Mouse (Mus musculus): ENCODE data around the gene Mettl7a3. TPM values are rescaled to one million over a fixed set of nuclear protein-coding genes. Genes with fewer than 3 reads are reported as not detected.
"Not testable (repeated sequence)": the region's sequence is repeated elsewhere in the genome, so short reads cannot be mapped to it uniquely, and the experiment has no call there.

The Mettl7a3 gene
- polyA plus RNA-seq, 1 experiment from 2014 or later, result 0.43 TPM

DNA sequence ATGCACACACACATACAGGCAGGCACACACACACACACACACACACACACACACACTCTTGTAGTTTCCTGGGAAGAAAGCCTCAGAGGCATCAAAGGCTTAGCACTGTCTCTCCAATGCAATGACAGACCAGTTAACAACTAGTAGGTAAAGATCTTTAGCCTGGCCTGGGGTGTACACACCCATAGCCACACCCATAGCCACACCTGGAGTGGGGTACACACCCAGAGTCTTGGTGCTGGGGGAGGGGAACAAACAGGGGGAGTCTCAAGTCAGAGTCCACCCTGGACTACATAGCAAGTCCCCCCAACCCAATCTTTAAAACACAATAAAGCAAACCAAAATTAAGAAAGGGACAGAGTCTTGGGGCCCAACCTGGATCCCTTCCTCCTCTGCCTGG is 2.6 kb downstream of the Mettl7a3 start:
- H3K4me2 ChIP-seq (ENCODE audit: low read depth, low read length); H3K9ac ChIP-seq (ENCODE audit: low read depth, low read length); H3K4me3 ChIP-seq (ENCODE audit: low read depth, low read length); H3K27ac ChIP-seq (replicated peaks; ENCODE audit: low read depth, low read length); H3K36me3 ChIP-seq (ENCODE audit: control insufficient read depth, insufficient read depth, low read length); H3K4me1 ChIP-seq (ENCODE audit: control insufficient read depth, insufficient read depth, low read length); H3K9me3 ChIP-seq (ENCODE audit: control insufficient read depth, low read length); DNase-seq (ENCODE audit: low spot score); H3K27me3 ChIP-seq (replicated peaks; ENCODE audit: control insufficient read depth, insufficient read depth, low read length); ATAC-seq (ENCODE audit: low read depth): not testable (repeated sequence)

DNA sequence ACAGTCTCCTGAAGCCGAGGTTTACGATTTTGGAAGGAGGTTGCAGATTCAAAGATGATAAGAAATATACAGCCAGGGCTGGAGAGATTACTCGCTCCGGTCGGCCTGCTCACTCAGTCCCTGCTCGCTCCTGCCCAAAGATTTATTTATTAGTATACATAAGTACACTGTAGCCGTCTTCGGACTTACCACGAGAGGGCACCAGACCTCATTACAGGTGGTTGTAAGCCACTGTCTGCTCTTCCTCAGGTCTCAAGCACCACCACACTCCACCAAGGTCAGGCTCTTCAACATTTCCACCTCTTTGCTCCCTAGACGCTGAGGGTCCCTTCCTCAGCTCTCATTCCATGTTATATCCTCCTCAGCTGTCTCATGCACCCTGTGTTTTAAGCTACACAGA is 3.1 kb downstream of the Mettl7a3 start:
- not testable (repeated sequence) for H3K4me1 ChIP-seq (ENCODE audit: control insufficient read depth, insufficient read depth, low read length); H3K36me3 ChIP-seq (ENCODE audit: control insufficient read depth, insufficient read depth, low read length); H3K27me3 ChIP-seq (replicated peaks; ENCODE audit: control insufficient read depth, insufficient read depth, low read length); ATAC-seq (ENCODE audit: low read depth); H3K9me3 ChIP-seq (ENCODE audit: control insufficient read depth, low read length); H3K4me3 ChIP-seq (ENCODE audit: low read depth, low read length); H3K4me2 ChIP-seq (ENCODE audit: low read depth, low read length); H3K27ac ChIP-seq (replicated peaks; ENCODE audit: low read depth, low read length); H3K9ac ChIP-seq (ENCODE audit: low read depth, low read length)
- DNase-seq (ENCODE audit: low spot score), result peak; percentile 39
- WGBS, result 44% methylated on average over 10 of the region's 10 CpGs

DNA sequence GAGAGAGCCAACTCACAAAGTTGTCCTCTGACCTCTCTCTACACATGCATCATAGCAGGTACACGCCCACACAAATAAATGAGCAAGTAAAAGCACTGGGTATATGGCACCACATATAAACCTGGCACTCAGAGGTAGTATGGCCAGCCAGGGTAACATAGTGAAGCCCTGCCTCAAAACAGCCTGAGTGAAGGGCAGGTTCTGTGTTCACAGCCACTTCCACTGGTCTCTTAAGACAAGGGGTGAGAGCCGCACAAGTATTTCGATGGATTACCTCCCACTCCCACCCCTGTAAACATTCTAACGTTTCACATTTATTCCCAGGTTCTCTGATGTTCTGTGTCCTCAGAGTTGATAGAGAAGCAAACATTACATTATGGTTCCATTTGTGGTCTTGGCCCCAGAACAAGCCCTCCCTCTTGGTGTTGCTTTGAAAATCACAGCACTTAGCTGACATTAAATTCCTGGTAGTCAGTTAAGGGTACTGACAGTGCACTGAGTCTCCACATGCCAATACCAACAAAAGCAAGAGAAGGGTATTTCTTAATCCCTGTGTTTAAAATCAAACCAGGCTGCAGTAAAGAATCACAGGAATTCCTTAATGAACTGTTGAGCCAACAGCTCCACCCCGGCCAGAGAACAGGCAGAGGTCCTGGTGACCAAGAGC is 6.7 kb downstream of the Mettl7a3 start:
- H3K9ac ChIP-seq (ENCODE audit: low read depth, low read length); ATAC-seq (ENCODE audit: low read depth); H3K36me3 ChIP-seq (ENCODE audit: control insufficient read depth, insufficient read depth, low read length); H3K27ac ChIP-seq (replicated peaks; ENCODE audit: low read depth, low read length); H3K4me1 ChIP-seq (ENCODE audit: control insufficient read depth, insufficient read depth, low read length); H3K4me2 ChIP-seq (ENCODE audit: low read depth, low read length); H3K9me3 ChIP-seq (ENCODE audit: control insufficient read depth, low read length); H3K4me3 ChIP-seq (ENCODE audit: low read depth, low read length); H3K27me3 ChIP-seq (replicated peaks; ENCODE audit: control insufficient read depth, insufficient read depth, low read length): not testable (repeated sequence)
- peak; percentile 22 for DNase-seq (ENCODE audit: low spot score)
- WGBS, result 52% methylated on average over 4 of the region's 5 CpGs

DNA sequence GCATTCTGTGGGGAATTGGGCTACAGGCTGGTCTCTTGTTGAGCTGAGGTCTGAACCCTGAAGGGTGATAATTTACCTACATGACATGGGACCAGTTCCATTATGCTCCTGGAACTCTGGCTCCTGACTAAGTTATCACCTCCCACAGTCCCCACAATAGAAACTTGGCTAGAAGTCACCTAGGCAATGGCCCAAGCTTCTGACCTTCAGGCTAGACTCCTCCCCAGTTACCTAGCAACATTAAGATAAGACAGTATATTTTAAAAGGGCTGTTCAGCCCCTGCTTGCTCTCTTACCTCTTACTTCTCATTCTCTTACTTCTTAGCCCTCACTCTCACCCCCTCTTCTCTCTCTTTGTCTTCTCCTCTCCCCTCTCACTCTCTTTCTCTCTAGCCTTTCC is 10.8 kb downstream of the Mettl7a3 start:
- Histone ChIP-seq H3K4me1 (ENCODE audit: control insufficient read depth, insufficient read depth, low read length) (no peaks in the 10 kb centered on the region), H3K9ac (ENCODE audit: low read depth, low read length) (no peak overlapping the region), H3K9me3 (ENCODE audit: control insufficient read depth, low read length) (no peaks in the 10 kb centered on the region), H3K27ac (replicated peaks; ENCODE audit: low read depth, low read length) (no peak overlapping the region), H3K4me2 (ENCODE audit: low read depth, low read length) (no peak overlapping the region), H3K27me3 (replicated peaks; ENCODE audit: control insufficient read depth, insufficient read depth, low read length) (no peaks in the 10 kb centered on the region), H3K4me3 (ENCODE audit: low read depth, low read length) (no peak overlapping the region), H3K36me3 (ENCODE audit: control insufficient read depth, insufficient read depth, low read length) (no peaks in the 10 kb centered on the region)
- DNase-seq (ENCODE audit: low spot score), result no peak
- ATAC-seq (ENCODE audit: low read depth), result no peak

DNA sequence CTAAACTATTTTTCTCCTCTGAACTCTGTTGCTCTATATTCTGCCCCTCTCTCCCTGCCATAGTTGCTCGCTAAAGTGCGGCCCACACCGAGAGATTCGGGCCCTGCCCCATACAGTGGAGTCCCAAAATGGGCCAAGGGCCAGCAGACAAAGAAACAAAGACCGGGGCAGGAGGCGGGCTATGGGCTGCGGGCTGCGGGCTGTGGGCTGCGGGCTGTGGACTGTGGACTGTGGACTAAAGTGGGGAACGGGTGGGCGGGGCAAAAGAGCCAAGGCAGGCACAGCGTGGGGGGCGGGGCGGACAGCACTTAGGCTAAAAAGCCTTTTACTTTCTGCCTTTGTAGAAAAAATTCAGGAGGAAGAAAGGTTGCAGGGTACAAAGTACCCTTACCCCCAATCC is 12.0 kb downstream of the Mettl7a3 start:
- Histone ChIP-seq H3K9ac (ENCODE audit: low read depth, low read length) (no peak overlapping the region), H3K4me1 (ENCODE audit: control insufficient read depth, insufficient read depth, low read length) (no peaks in the 10 kb centered on the region), H3K27ac (replicated peaks; ENCODE audit: low read depth, low read length) (peak overlapping the region; percentile 50; the same call in 1 of the 2 replicates), H3K9me3 (ENCODE audit: control insufficient read depth, low read length) (no peaks in the 10 kb centered on the region), H3K4me2 (ENCODE audit: low read depth, low read length) (no peak overlapping the region), H3K27me3 (replicated peaks; ENCODE audit: control insufficient read depth, insufficient read depth, low read length) (no peaks in the 10 kb centered on the region), H3K4me3 (ENCODE audit: low read depth, low read length) (no peak overlapping the region), H3K36me3 (ENCODE audit: control insufficient read depth, insufficient read depth, low read length) (no peaks in the 10 kb centered on the region)
- 69% methylated on average over 14 of the region's 14 CpGs for WGBS
- DNase-seq (ENCODE audit: low spot score) (peak; percentile 22), ATAC-seq (ENCODE audit: low read depth) (peak; percentile 55; the same call in 1 of the 2 replicates)

DNA sequence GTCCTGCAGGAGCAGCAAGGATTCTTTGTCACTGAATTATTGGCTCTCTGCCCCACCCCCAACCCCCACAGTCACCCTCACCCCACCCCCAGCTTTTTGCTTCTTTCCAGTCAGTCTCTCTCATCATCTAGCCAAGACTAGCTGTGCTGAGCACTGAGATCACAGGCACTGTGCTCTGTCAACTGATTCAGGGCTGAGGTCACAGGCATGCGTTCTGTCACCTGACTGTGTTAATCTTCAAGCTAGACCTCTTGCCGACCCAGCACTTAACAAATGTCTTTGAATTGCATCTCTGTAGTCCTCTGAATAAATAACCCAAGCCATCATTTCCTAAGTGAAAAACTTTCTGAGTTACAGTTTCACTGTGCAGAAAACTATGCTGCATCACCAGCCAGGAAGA is 14.8 kb downstream of the Mettl7a3 start:
- no peak overlapping the region for H3K27ac ChIP-seq (replicated peaks; ENCODE audit: low read depth, low read length)
- H3K4me1 ChIP-seq (ENCODE audit: control insufficient read depth, insufficient read depth, low read length), result no peaks in the 10 kb centered on the region
- no peak overlapping the region for H3K9ac ChIP-seq (ENCODE audit: low read depth, low read length)
- no peaks in the 10 kb centered on the region for H3K9me3 ChIP-seq (ENCODE audit: control insufficient read depth, low read length)
- 41% methylated on average over 2 of the region's 2 CpGs for WGBS
- ATAC-seq (ENCODE audit: low read depth) (no peak), DNase-seq (ENCODE audit: low spot score) (no peak)
- H3K4me2 ChIP-seq (ENCODE audit: low read depth, low read length), result no peak overlapping the region
- no peak overlapping the region for H3K4me3 ChIP-seq (ENCODE audit: low read depth, low read length)
- no peaks in the 10 kb centered on the region for H3K36me3 ChIP-seq (ENCODE audit: control insufficient read depth, insufficient read depth, low read length)
- H3K27me3 ChIP-seq (replicated peaks; ENCODE audit: control insufficient read depth, insufficient read depth, low read length), result no peaks in the 10 kb centered on the region

DNA sequence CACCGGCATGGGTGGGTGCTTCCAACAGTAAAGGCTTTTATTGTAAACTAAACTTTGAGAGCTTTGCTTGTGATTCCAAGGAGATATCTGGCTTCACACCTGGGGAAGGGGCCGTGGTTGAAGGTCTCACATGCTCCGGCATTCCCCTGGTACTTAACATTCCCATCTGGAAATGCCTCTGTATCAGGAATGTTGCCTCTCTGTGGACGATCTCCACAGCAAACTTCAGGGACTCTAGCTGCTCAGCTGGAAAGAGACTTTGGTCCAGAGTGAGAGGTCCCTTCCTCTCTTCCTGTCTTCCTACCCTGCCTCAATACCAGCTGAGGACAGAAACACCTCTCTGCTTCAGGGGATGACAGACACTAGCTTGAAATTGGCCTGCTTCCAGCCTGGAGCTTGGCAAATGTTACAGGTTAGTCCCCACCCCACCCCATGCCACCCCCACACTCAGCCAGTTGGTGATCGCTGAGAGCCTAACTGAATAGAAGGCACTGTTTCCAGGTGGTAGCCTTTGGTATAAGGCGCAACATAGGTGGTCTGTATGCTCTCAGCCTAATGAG is 16.9 kb downstream of the Mettl7a3 start:
- no peak overlapping the region for H3K9ac ChIP-seq (ENCODE audit: low read depth, low read length)
- no peaks in the 10 kb centered on the region for H3K9me3 ChIP-seq (ENCODE audit: control insufficient read depth, low read length)
- no peak overlapping the region for H3K27ac ChIP-seq (replicated peaks; ENCODE audit: low read depth, low read length)
- H3K4me2 ChIP-seq (ENCODE audit: low read depth, low read length), result no peak overlapping the region
- DNase-seq (ENCODE audit: low spot score) (no peak), ATAC-seq (ENCODE audit: low read depth) (no peak)
- 50% methylated on average over 6 of the region's 6 CpGs for WGBS
- no peak overlapping the region for H3K4me3 ChIP-seq (ENCODE audit: low read depth, low read length)
- no peaks in the 10 kb centered on the region for H3K4me1 ChIP-seq (ENCODE audit: control insufficient read depth, insufficient read depth, low read length)
- H3K36me3 ChIP-seq (ENCODE audit: control insufficient read depth, insufficient read depth, low read length), result no peaks in the 10 kb centered on the region
- H3K27me3 ChIP-seq (replicated peaks; ENCODE audit: control insufficient read depth, insufficient read depth, low read length), result no peaks in the 10 kb centered on the region

DNA sequence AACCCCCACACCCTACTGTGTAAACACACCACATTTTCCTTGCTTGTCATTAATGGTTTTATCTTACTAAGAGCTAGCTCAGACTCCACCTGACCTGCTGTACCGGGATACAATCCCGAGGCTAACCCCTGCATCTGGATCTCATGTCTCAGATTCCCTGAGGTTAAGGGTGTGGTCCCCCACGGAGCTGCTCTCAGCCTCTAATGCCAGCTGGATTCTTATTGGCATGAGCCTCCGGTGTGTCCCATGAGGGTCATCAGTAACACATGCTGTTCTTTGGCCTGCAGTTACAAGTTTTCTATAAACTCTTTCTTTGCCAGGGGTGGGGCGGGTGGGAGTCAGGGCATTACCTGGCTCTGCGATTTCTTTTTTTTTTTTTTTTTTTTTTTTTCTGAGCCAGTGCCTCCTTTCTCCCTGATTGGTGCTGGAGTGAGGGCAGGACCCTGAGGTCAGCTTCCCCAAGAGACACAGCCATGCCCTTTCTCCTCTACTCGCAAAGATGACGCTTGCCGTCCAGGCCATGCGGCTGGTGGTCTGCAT is 18.1 kb downstream of the Mettl7a3 start, which contains the start of the genes Methig1 and Mettl7a2:
Gene Methig1, plus strand, starts transcription at position 439 of the 540 bp plus-strand sequence.
Gene Mettl7a2, plus strand, starts transcription at position 490 of the 540 bp plus-strand sequence.
- 56% methylated on average over 10 of the region's 10 CpGs for WGBS
- Histone ChIP-seq H3K4me3 (ENCODE audit: low read depth, low read length) (no peak within 1 kb of the TSS), H3K9me3 (ENCODE audit: control insufficient read depth, low read length) (no peaks in the 10 kb centered on the region), H3K4me2 (ENCODE audit: low read depth, low read length) (no peak within 1 kb of the TSS), H3K27me3 (replicated peaks; ENCODE audit: control insufficient read depth, insufficient read depth, low read length) (no peaks in the 10 kb centered on the region), H3K36me3 (ENCODE audit: control insufficient read depth, insufficient read depth, low read length) (no peaks in the 10 kb centered on the region), H3K9ac (ENCODE audit: low read depth, low read length) (no peak within 1 kb of the TSS), H3K27ac (replicated peaks; ENCODE audit: low read depth, low read length) (no peak within 1 kb of the TSS), H3K4me1 (ENCODE audit: control insufficient read depth, insufficient read depth, low read length) (no peaks in the 10 kb centered on the region)
- DNase-seq (ENCODE audit: low spot score), result no peak
- no peak for ATAC-seq (ENCODE audit: low read depth)

DNA sequence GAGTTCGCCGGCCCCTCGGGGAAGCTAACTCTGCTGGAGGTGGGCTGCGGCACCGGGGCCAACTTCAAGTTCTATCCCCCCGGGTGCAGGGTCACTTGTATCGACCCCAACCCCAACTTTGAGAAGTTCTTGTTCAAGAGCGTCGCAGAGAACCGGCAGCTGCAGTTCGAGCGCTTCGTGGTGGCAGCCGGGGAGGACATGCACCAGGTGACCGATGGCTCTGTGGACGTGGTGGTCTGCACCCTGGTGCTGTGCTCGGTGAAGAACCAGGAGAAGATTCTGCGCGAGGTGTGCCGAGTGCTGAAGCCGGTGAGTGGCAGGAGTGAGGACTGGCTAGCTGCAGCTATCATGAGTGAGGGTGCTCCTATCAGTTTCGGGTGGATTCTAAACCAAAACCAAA is 18.7 kb downstream of the Mettl7a3 start:
- H3K9me3 ChIP-seq (ENCODE audit: control insufficient read depth, low read length); ATAC-seq (ENCODE audit: low read depth); H3K27me3 ChIP-seq (replicated peaks; ENCODE audit: control insufficient read depth, insufficient read depth, low read length); H3K36me3 ChIP-seq (ENCODE audit: control insufficient read depth, insufficient read depth, low read length); DNase-seq (ENCODE audit: low spot score); H3K27ac ChIP-seq (replicated peaks; ENCODE audit: low read depth, low read length); H3K4me1 ChIP-seq (ENCODE audit: control insufficient read depth, insufficient read depth, low read length); H3K9ac ChIP-seq (ENCODE audit: low read depth, low read length); H3K4me2 ChIP-seq (ENCODE audit: low read depth, low read length); H3K4me3 ChIP-seq (ENCODE audit: low read depth, low read length): not testable (repeated sequence)
- 94% methylated on average over 6 of the region's 22 CpGs for WGBS

Measured in embryonic facial prominence, embryonic 14.5 days (tissue).